Mouse (Mus musculus) adrenal gland, postnatal 4 days (tissue): ENCODE data around the gene Il12rb1. TPM values are rescaled to one million over a fixed set of nuclear protein-coding genes. Genes with fewer than 3 reads are reported as not detected.

ENCODE experiments used
- DNase-seq, 2 experiments: peaks; one replicate each; pipeline ENCODE4 v3.0.0; 2021 to 2022; ENCODE audit warnings: low spot score in 2 of 2, mixed read lengths in 2 of 2
- long read RNA-seq, 2 experiments: library from polyadenylated mRNA; stranded (forward); transcript quantifications; one replicate each; pipeline ENCODE4 v2.0.0; 2021
- total RNA-seq, 2 experiments: library from RNA; stranded (reverse); gene quantifications; 2 replicates each; pipeline ENCODE4 v1.2.3; 2021

The Il12rb1 gene
- total RNA-seq = under 1 TPM; 0.22 to 0.37 TPM
- long read RNA-seq, experiment 1 = 0 reads
- long read RNA-seq, experiment 2 = 0 reads

GRCm38 (mm10) chr8:70808239-70808638, at the start of gene Il12rb1:
TSS of gene Il12rb1 (plus strand) at chr8:70808449.
- no peak for DNase-seq

GRCm38 (mm10) chr8:70758616-70759561, 49.4 kb upstream of the Il12rb1 start:
- no peak for DNase-seq

GRCm38 (mm10) chr8:70760350-70760749, 47.9 kb upstream of the Il12rb1 start:
- no peak for DNase-seq

- peak; percentile 64 to 87 for DNase-seq
Measured at GRCm38 (mm10) chr8:70760775-70761406, 47.4 kb upstream of the Il12rb1 start, which contains the start of gene Mpv17l2. TSS of gene Mpv17l2 (minus strand) at chr8:70760946.

GRCm38 (mm10) chr8:70762118-70762517, 46.1 kb upstream of the Il12rb1 start:
- DNase-seq = no peak

- no peak for DNase-seq
Measured at GRCm38 (mm10) chr8:70763354-70763753, 44.9 kb upstream of the Il12rb1 start.

- DNase-seq = no peak
Measured at GRCm38 (mm10) chr8:70764026-70764425, 44.2 kb upstream of the Il12rb1 start.

GRCm38 (mm10) chr8:70764676-70765075, 43.6 kb upstream of the Il12rb1 start:
- DNase-seq = no peak

- DNase-seq = no peak
Measured at GRCm38 (mm10) chr8:70765329-70765728, 42.9 kb upstream of the Il12rb1 start.

GRCm38 (mm10) chr8:70765838-70766570, 42.2 kb upstream of the Il12rb1 start:
- no peak for DNase-seq

GRCm38 (mm10) chr8:70766571-70767440, 41.4 kb upstream of the Il12rb1 start:
- DNase-seq = peak in 1 of 2 experiments; percentile 50

- no peak for DNase-seq
Measured at GRCm38 (mm10) chr8:70767503-70767902, 40.7 kb upstream of the Il12rb1 start.

- DNase-seq = no peak
Measured at GRCm38 (mm10) chr8:70768231-70768776, 39.9 kb upstream of the Il12rb1 start.

- DNase-seq = no peak
Measured at GRCm38 (mm10) chr8:70768956-70769355, 39.3 kb upstream of the Il12rb1 start.

- DNase-seq = peak; percentile 86 to 93
Measured at GRCm38 (mm10) chr8:70769359-70769758, 38.9 kb upstream of the Il12rb1 start.

- DNase-seq = no peak
Measured at GRCm38 (mm10) chr8:70769858-70770257, 38.4 kb upstream of the Il12rb1 start.

GRCm38 (mm10) chr8:70770748-70771147, 37.5 kb upstream of the Il12rb1 start:
- no peak for DNase-seq

- DNase-seq = no peak
Measured at GRCm38 (mm10) chr8:70771217-70771616, 37.0 kb upstream of the Il12rb1 start.

- DNase-seq = no peak
Measured at GRCm38 (mm10) chr8:70772075-70772474, 36.2 kb upstream of the Il12rb1 start.

GRCm38 (mm10) chr8:70772890-70773289, 35.4 kb upstream of the Il12rb1 start:
- DNase-seq = no peak
